Mouse (Mus musculus) fat pad, adult 2 months (tissue): ENCODE data around the gene Igsf3.
"Not testable (repeated sequence)": the region's sequence is repeated elsewhere in the genome, so short reads cannot be mapped to it uniquely, and the experiment has no call there.

Experiments used
- DNase-seq: peaks from one replicate; pipeline ENCODE4 v3.0.0-alpha.2; 2011; ENCODE audit warnings: low read depth, low spot score; ENCODE audit errors: extremely low read depth

The Igsf3 gene

DNA sequence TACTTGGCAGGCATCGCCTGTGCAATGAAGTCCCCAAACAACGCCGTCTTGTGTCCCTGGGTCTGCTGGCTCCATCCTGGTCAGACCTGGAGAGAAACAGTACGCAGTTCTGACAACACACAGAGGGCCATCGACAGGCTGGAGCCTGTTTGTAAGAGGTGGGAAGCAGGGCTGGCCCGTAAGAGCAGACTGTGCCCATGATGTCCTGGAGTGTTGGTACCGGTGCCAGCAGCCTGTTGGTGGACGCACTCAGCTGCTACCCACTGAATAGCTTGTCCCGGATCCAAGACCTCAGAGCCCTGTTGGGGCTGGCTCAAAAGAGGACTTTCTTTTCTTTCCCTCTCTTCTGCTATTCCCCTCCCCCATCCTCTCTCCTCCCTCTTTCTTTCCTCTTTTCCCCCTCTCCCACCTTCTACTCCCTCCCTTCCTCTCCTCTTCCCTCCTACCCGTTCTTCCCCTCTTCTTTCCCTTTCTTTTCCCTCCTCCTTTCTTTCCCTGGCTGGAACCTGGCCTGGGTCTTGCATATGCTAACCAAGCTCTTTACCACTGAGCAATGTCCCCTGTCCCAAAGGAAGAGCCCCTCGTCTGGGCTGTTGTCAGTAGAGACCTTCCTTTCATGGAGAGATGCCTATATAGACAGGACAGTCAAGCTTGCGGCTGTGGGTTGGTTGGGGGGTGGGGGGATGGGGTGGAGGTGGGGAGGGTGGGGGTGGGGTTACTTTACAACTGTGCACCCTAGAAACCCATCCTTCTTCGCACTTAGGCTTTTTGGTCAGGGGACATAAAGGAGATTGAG, 27.9 kb downstream of the Igsf3 start:
- no peak for DNase-seq

DNA sequence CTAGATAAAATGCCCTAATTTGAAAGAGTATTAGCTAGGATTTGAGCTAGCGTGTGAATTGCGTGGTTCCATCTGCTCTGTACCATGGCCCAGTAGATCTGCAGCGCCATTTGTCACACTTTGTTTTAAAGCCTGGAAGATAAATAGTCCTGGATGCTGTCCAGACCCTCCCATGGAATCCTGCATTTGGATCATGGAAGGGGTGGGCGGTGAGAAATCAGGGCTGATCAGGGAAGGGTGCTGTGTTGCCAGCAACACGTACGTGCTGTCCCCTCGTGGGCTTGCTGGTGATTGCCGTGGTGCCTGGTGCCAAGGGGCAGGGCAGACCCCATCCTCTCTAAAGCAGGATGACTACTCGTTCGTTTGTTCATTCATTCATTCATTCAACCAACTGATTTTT, 28.6 kb downstream of the Igsf3 start:
- peak; percentile 74 for DNase-seq

DNA sequence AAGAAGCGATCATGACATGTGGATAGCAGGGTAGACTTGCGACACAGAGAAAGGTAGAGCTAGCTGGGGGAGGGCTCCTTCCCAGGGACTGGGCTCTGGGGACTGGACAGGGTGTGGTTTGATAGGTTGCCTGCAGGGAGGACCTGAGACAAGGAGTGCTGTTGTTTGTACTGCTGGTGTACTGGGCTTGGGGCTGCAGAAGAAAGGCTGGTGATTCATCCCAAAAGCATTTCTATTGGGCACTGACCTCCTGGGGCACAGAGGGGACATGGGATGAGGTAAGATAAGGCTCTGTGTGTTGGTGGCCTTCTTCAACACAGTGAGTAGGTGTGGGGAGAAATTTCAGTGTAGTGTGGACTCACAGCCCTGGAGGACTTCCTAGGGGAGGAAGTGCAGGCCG, 29.2 kb downstream of the Igsf3 start:
- peak; percentile 68 for DNase-seq

DNA sequence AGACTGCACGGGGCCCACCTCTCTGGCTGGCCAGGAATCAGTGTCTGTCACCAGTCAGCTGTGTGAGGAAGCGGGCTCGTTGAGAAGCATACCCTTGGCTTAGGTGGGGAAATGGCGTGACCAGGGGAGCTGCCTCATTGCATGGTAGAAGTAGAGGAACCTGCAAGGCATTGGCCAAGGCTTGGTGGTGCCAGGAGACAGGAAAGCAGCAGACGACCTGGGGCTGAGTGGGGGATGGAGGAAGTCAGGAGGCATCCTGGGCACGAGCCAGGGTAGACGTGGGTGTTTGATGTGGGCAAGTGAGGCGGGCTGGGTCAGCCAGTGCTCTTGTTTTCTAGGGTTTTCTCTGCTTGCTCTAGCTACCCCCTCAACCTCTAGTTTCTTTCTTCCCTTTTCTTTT, 30.7 kb downstream of the Igsf3 start:
- no peak for DNase-seq

DNA sequence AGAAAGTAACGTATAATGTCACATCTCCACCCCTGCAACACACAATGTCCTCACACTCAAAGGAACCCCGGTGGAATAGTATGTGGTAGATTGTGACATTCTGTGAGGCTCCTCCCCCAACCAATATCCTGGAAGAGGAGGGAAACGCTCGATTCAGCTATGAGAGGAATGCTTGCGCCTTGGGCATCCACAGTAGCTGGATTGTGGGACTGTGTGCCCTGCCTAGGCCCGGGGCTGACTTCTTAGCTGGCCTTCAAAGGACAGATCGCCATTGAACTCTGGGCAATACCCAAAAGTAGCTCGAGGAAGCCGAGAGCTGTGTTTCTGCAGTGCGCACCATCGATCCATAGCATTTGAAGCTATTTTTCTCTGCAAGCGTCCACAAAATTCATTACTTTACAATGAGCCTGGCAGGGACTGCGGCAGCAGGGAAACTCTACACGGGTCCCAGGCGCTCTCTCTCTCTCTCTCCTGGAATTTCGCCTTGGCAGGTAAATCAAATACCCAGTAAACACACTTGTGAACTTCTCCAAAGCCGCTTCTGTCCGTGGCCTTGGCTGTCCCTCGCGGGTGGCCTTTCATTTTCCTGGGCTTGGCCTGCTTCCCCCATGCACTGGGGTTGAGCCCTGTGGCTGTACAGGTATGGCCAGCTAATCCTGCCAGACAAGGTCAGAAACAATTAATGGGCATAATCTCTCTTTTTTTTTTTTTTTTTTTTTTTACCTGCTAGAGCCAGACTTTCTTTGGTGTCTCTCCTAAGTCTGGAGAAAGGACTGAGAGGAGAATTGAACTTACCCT, 32.3 kb downstream of the Igsf3 start:
- DNase-seq = no peak

DNA sequence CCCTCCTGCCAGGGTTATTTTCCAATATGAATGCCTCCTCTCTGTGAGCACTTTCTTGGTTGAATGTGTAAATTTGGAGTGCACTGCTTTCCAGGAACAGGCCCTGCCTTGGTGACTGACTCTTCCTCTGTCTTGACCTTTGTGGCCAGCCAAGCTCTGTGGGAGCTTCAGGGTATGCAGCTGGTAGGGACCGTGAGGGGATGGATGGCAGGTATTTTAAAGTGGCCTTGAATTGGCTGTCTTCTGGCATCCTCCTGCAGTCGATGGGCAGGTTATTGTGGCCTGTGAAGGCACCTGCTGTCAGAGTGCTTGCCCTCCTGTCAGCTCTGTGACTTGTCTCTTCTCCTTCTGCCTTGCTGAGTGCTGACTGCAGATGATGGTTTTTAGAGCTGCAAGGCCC, 33.3 kb downstream of the Igsf3 start:
- no peak for DNase-seq

DNA sequence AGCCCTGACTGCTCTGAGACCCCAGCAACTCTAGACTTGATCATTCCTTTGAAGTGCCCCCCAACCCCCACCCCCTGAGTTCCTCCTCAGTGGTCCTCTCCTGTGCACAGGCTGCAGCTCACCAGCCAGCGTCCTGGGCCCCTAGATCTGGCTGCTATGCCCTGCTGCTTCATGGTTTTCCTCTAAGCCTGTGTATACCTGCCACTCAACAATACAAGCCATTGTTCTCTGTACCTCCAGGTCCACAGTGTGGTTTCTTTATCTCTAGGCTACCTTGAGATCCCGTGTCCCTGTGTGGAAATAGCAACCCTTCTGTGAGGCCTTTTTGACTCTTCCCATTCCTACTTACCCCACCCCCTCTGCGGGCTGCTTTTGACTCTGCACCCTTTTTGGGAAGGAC, 33.9 kb downstream of the Igsf3 start:
- DNase-seq = no peak

DNA sequence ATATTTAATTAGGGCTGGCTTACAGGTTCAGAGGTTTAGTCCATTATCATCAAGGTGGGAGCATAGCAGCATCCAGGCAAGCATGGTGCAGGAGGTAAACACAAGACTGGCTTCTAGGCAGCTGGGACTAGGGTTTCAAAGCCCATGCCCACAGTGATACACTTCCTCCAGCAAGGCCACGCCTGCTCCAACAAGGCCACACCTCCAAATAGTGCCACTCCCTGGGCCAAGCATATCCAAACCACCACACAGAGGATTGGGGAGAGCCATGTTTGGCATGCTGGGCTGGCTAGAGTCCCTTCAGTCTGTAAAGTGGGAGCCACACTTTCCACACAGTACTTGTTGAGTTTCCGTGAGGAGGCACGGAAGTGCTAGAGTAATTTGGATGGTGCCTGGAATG, 34.7 kb downstream of the Igsf3 start:
- DNase-seq = no peak

DNA sequence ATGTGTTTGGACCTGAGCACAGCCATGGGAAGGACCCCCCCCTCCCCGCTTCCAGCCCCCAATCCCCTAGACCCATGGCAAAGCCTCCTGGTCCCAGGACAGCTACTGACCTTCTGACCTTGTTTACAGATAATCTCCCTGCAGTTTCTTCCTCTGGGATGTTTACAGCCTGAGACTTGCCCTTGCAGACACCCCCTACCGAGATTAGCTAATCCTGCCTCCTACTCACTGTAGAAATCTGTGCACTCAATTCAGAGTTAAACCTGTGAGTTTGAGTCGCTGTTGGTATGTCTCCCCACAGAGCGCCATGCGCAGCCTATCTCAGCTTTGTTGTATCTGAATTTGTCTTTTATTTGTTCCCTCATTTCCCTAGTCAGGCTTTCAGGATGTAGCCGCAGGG, 35.2 kb downstream of the Igsf3 start:
- DNase-seq = no peak

DNA sequence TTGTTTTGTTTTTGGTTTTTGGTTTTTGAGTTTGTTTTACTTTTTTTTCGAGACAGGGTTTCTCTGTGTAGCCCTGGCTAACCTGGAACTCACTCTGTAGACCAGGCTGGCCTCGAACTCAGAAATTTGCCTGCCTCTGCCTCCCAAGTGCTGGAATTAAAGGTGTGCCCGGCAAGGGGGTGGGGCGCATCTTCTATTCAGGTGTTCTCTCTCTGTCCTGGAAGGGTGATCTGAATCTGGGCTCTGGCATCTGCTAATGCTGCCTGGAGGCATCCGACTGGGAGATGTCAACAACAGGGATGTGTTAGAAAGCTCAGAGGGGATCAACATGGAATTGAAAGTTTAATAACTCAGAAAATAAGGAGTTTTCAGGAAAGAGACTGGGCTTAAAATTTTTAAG, 36.1 kb downstream of the Igsf3 start:
- not testable (repeated sequence) for DNase-seq

DNA sequence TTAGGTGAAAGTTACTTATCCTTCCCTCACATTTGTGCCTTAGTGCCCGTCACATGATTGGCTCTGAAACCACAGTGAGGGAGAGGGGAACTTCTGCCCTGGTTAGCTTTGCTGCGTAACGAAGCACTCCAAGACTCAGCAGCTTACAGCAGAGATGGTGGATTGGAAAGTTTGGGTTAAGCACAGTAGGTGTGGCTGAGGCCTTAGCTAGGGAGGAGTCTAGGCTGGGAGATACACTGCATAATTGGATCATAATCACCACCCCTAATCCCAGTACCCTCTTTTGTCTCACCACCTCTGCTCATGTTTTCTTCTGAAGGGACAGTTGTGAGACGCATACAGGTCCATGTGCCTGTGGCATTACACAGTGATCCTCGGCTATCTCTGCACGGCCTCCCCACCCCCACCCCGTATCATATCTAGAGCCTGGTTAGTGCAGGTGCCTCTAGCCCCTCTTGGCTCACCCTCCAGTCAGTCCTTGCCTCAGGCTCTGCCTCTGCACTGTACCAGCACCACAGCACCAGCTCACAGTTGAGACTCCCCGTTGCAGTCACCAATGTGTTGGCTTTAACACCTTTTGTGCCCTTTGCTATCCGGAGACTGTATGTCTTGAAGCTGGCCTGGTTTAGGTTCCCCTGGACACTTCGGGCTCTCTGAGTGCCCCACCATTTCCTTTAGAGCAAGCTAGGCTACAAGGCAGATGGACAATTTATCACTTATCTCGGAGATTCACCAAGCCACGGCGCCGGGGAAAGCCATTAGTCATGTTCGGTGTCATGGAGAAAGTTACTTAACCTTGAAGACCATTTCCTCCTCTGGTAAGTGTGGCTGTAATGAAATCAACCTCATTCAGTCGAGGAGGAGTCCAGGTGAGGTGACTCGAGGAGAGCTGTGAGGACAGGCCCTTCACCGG, 42.1 kb downstream of the Igsf3 start:
- DNase-seq = no peak

DNA sequence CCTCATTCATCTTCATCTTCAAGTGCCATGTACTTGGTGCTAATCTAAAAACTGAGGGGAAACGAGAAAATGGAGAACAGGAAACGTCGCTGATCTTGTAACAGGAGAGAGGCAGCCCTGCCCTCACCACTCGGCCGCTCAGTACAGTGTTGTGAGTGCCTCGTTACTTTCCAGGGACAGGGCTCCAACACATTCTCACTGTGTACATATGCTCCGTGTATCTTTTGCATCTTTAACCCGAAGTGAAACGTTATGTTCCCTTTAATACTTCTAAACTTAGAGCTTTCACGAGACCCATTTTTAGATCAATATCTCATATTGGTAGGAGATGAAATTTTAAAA, 42.7 kb downstream of the Igsf3 start:
- no peak for DNase-seq

DNA sequence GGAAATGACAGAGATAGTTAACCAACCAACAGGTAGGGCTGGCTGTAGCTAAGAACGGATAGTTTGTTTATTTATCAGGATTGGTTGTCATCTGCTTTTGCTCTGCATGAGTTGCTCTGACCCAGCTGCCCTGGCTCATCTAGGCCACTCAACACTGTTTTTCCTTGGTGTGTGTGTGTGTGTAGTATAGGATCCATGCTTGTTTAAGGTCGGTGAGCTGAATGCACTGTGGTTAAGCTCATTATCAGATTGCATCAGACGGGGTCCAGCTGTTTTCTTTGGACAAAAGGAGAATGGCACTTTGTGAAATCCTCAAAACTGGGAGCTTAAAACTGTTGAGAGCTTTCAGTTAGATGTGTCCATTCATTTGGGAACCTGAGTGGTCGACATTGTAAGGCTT, 46.3 kb downstream of the Igsf3 start:
- no peak for DNase-seq

DNA sequence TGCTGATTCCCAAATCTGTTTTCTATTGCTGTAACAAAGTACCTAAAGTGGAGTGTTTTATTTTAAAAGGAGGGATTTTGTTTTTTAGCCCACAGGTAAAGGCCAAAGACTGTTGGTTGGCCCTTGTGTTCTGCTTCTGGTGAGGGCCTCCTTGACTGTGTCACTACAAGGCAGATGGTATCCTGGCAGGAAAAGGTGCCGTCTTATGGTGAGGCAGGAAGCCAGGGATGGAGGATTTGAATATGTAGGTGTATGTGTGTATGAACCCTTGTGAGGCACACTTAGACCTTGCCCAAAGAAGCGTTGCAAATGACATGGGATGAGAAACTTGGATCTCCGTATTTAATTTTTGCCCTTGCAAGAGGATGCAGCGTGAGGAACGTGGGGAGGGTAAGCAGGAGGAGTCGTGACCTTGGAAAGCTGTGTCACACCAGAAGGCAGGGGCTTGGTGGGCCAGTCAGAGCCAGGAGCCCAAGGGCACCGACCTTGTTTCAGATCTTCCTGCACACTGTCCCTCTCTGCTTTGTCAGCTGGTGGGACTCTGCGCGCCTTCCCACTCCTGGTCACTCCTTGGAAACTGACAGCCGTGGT, 47.5 kb downstream of the Igsf3 start:
- DNase-seq = no peak

DNA sequence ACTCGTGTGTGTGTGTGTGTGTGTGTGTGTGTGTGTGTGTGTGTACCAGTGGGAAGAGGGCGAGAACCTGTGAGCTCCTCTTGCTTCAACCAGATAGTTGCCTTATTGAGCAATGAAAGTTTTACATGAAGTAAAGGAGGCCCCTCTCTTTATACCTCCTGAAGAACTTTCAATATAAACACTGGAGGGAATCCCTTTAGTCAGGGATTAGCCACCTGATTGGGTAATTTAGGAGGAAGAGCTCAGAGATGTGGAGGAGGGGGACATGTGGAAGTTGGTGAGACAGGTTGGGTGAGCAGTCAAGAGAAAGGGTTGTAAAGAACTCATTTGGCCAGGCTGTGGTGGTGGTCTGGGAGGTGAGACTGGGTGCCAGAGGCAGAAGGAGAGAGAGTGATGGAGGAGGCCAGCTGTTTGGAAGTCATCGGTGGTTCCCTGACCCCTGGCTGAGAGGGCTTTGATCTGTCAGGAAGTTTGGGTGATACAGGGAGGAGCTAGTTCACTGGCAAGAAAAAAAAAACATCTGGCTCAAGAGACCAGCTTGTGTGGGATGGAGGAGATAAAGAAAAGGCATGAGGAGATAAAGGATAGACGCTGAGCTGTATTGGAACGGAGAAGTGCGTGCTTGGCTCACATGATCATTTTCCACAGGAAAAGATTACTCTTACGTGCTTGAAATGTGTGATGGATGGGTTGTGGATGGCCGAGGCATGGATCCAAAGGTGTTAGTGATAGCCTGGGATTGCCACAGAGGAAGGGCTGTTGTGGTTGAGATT, 53.3 kb downstream of the Igsf3 start:
- DNase-seq = peak; percentile 59

DNA sequence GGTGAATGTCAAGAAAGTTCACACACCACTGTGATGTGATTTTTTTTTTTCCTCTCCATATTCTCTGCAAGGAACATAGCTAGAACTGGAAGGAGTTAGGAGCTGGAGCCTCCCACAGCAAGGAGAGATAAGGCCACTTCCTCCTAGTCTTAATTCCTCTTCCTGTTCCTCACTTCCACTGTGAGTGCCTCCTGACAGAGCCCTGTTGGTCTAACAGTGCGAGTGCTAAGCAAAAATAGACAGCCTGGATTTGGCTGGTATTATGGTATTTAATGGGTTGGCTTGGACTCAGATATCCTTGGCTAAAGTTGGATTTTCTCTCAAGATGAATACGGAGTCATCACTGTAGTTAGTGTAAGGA, 53.9 kb downstream of the Igsf3 start:
- no peak for DNase-seq

DNA sequence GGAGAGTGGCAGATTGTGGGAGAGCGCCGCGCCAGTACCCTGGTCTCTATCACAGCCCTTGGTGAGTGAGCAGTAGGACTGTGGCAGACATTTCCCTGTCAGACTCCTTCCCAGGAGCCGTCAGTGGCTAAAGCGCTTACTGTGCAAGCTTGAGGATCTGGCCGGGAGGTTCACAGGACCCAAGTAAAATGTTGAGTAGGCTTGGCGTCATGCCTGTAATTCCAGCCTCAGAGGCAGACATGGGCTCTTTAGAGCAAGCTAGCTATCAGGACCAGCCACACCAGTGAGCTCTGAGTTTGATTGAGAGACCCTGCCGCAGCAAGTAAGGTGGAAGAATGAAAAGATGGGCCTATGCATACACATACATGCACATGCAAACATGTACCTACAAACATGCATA, 58.8 kb downstream of the Igsf3 start:
- DNase-seq = no peak

DNA sequence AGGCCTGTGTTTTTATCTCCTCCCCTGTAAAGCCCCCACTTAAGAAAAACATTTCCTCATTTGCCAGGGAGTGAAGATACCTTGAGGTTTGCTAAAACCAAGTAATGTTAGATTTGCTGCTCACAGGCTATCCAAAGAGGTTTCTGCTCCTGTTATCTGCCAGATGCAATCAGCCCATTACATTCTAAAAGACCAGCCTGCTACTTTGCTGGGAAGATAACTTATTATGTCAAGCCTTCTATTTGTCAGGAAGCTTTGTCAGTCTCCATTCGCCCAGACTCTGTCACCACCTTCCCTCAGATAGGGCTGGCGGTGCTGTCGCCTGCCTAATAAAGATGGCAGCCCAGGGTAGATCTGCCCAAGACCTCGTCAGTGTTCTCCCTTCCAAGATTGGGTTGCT, 59.6 kb downstream of the Igsf3 start:
- no peak for DNase-seq

DNA sequence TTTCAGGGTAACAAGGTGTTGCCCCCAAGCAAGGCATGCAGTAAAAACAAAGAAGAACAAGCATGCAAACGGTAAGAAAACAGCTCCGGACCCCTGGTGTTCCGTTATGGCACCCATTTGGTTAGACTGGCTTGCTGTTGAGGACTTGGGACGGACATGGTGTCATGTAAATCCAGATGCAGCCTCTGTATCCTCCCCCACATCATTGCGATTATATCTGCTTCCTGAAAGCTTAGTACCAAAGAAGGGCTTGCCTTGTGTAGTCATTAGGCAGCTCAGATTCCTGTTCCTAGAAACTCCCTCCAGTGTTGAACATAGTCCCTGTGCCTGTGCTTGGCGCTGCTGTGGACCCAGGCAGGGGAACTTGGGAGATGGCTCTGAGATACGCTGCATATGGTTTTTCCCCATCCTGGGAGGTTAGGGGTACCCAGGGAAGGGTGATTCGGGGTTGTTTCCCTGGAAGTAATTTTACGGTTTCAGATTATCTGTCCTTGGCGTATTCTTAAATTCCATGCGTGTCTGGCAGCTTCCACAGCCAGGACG, 60.2 kb downstream of the Igsf3 start:
- DNase-seq = no peak

DNA sequence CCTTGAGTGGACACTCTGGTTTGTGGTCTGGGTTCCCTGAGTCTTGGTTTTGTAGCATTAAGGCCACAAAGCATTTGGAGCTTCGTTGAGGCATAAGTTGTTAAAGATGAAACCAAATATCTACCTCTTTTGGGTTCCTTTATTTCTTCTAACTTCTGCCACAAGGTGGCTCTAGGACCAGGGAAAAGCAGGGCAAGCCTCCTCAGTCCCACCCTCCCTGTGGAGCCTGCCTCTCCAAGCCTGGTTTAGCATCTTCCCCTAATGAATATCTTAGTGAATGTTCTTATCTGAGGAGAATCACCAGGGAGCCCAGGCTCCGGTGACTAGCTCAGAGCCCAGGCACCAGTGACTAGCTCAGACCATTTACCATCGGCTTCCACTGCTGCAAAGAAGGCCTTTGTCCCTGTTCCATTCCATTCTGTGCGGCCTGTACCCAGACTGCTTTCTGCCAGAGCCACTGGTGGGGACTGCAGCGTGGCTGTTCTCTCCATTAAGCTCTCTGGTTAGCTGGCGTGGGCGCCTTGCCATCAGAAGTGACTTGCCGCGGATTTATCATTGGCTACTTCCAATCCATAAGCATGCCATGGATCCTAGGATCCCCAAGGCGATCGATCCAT, 66.5 kb downstream of the Igsf3 start:
- DNase-seq = no peak
